Mouse (Mus musculus) adrenal gland (tissue): ENCODE data around the gene Gm3139.
"Not testable (repeated sequence)": the region's sequence is repeated elsewhere in the genome, so short reads cannot be mapped to it uniquely, and the experiment has no call there.

ENCODE experiments used
- intact Hi-C: fragments of 180-260 bp; cut with DNase I; formaldehyde crosslinking; loops from one replicate; pipeline ENCODE4 v1.15.1; 2025
- long read RNA-seq, 2 experiments: library from polyadenylated mRNA; unstranded; transcript quantifications; one replicate each; pipeline ENCODE4 v2.0.0; 2020; ENCODE audit warnings: borderline replicate concordance in 1 of 2; ENCODE audit not compliant: insufficient replicate concordance in 1 of 2

The Gm3139 gene
- long read RNA-seq, experiment 1, result 0 reads
- long read RNA-seq, experiment 2, result 0 reads

DNA sequence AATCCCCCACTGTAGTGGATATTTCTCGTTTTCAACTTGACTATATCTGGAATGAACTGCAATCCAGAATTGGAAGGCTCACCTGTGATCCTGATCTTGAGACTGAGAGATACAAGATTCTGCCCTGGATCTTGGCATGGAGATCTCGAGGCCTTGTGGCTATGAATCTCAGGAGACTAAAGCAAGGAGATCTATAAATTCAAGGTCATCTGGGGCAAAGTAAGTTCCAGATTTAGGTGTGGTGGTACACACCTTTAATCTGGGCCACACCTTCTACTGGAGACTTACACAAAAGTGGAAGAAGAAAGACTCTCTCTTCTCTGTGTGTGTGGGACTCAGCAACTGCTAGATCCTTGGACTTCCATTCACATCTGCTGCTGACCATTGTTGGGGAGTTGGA is at the start of gene Gm3139:
TSS of gene Gm3139 (plus strand) at position 301 of the 400 bp plus-strand sequence.
- intact Hi-C loops, result not testable (repeated sequence)
